Mouse (Mus musculus) brain, adult 2 months (tissue): ENCODE measurements around the gene Lpcat2.

ENCODE experiments used
- DNase-seq: peaks from one replicate; pipeline ENCODE4 v3.0.0; 2011; ENCODE audit warnings: low read depth, low spot score

Lpcat2 gene

DNA sequence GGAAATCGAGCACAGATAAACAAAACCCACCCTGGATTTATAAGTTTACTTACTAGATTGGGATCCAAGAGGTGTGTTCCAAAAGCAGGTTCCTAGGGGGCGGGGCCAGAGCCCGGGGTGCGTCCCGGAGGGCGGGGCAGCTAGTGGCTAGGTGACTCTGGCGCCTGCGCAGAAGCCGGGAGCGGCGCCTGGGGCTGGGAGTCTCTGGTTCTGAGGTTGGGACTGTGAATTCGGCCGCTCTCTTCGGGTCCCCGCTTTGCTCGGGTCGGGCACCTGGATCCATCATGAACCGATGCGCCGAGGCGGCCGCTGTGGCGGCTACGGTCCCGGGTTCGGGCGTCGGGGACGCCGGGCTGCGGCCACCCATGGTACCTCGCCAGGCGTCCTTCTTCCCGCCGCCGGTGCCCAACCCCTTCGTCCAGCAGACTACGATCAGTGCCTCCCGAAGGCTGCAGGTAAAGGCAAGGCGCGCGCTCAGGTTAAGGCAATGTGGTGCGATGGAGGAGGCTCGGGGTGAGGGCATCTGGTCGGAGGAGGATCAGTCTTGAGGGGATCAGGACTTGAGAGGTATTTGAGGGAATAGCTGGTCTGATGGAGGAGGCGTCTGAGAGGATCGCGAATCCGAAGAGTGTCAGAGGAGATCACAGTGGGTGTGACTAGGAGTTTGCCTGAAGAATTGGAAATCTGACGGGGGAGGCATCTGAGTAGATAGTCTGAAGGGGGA is at the start of gene Lpcat2:
Gene Lpcat2 (plus strand): TSS at position 169 of the 724 bp plus-strand sequence.
- DNase-seq = peak; percentile 76

- DNase-seq = no peak
Observed at GRCm38 (mm10) chr8:92812773-92813172, 42.4 kb upstream of the Lpcat2 start.

DNA sequence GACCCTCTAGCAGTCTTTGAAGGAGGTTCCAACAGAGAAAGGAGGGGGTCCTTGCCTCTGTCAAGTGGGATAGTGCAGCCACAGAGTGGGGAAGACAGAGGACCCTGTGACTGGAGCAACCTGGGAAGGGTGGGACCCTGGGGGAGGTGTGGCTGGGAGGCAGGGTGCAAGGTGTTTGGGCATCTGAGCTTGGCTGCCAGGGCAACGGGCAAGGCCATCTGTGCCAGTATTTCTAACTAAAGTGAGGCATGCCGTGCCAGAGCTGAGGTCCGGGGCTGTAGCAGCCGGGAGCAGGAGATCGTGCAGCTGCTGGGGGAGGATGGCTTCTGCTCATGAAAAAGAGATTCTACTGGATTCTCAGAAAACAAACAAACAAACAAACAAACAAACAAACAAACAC is 39.5 kb upstream of the Lpcat2 start:
- no peak for DNase-seq

- peak; percentile 92 for DNase-seq
Observed at GRCm38 (mm10) chr8:92817928-92818818, 37.0 kb upstream of the Lpcat2 start.

GRCm38 (mm10) chr8:92821151-92821550 is 34.0 kb upstream of the Lpcat2 start:
- no peak for DNase-seq

GRCm38 (mm10) chr8:92822386-92822785 is 32.8 kb upstream of the Lpcat2 start:
- DNase-seq = no peak

DNA sequence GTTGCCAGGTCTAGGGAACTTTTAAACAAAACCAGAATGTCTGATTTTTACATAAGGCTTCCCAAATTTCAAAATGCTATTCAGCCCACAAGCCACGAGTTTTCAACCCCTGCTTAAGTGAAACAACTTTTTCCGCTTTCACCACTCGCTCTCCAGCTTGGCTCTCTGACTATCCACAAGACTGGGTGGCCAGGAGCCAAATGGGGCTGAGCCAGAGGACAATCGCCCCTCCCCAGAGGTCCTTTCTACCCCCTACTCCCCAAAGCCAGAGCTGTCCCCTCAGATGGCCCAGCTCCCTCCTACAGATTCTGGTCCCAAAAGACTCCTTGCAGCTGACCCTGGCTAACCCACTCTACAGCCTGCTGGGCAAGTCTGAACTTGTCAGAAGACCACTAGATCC is 29.1 kb upstream of the Lpcat2 start:
- no peak for DNase-seq

DNA sequence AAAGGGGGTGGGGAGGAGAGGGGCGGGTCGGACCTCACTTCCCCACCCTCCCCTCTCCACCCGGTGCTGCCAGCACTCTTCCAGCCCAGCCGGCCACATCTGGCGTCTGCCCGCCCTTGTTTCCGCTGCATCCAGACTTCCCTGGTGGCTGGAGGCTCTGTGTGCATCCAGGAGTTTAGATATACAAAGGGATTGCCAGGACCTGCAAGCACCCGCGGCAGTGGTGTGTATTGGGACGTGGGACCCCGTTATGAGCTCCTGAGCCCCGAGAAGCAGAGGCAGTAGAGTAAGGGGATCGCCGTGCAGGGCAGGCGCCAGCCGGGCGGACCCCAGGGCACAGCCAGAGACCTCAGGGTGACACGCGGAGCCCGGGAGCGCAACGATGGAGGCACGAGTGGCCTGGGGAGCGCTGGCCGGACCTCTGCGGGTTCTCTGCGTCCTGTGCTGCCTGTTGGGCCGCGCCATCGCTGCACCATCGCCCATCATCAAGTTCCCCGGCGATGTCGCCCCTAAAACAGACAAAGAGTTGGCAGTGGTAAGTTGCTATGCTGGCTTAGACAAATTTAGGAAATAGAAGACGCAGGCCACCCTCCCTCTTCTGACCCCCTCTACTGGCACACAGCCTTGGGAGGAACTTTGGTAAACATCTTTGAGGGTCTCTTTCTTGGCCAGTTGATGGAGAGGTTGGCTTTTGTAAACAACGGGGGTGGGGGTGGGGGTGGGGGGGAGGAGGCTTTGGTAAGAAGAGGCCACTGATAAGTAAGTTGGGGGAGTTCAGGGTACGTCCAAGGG is 27.7 kb upstream of the Lpcat2 start, which contains the start of gene Mmp2:
Gene Mmp2 (plus strand): TSS at position 49 of the 792 bp plus-strand sequence.
- no peak for DNase-seq

- no peak for DNase-seq
Observed at GRCm38 (mm10) chr8:92828251-92828743, 26.8 kb upstream of the Lpcat2 start.

DNA sequence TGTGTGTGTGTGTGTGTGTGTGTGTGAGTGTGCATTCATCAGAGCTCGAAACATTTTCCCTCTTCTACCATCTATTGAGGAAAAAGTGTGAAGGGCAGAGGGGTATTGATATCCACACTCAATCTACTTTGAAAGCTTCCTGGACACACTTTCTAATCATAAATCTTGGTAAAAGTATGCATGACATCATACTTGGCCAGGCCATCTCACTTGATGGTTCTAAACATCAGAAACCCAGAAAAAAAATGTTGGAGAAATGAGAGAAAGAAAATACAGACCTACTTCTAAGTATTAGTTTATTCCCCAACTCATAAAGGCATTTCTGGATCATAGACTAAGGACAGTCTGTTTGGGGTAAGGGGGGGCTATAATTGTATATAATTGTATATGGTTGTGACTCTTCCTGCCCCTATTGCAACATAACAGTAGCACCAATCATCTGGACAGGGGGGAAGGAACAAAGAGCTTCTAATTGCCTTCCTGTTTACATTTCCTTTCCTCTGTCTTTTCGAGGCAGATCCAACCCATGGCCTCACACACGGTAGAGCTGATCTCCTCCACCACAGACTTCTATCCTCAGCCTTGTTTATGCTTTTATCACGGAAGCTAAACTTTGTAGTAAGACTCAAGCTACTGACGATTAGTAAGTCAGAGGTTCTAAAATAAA is 20.9 kb upstream of the Lpcat2 start:
- no peak for DNase-seq

- DNase-seq = no peak
Observed at GRCm38 (mm10) chr8:92834786-92835500, 20.2 kb upstream of the Lpcat2 start.

- DNase-seq = no peak
Observed at GRCm38 (mm10) chr8:92835901-92836300, 19.2 kb upstream of the Lpcat2 start.

GRCm38 (mm10) chr8:92838616-92839015 is 16.5 kb upstream of the Lpcat2 start:
- DNase-seq = no peak

- DNase-seq = no peak
Observed at GRCm38 (mm10) chr8:92839161-92839560, 16.0 kb upstream of the Lpcat2 start.

DNA sequence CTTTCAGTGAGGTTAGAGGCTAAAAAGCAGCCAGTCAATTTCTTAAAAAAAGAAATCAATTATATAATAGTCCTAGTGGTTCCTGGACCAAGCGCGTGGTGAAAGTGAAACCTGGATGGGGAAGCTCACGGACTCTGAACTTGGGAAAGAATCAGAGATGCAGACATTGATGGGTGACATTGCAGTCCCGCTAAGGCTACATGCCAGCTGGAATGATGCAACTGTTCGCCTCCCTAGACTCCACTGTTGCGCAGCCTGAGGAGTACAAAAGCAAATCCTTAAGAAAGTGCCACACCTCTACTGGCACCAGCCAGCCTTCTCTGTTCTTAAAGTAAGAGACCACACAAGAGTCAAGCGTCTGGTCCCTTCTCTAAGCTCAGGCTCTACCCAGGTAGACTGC is 15.3 kb upstream of the Lpcat2 start:
- DNase-seq = peak; percentile 18

DNA sequence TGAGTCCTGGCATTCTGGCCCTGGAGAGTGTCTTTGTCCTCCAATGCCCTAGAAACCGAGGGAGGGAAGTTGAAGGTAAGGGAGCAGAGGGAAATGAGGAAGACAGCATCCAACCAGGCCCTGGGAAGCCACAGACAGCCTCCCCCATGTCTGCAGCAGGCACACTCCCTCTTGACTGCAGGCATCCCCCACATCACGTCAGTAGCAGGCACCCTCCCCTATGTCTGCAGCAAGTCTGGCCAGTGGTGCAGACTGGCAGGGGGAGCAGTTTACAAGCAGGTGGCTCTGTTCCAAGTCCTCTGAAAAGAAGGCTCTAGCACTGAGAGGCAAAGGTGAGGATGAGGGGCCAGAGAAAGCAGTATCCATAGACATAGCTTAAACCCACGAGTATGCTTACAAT is 8.5 kb upstream of the Lpcat2 start:
- DNase-seq = peak; percentile 53

- DNase-seq = peak; percentile 20
Observed at GRCm38 (mm10) chr8:92847299-92847698, 7.8 kb upstream of the Lpcat2 start.

DNA sequence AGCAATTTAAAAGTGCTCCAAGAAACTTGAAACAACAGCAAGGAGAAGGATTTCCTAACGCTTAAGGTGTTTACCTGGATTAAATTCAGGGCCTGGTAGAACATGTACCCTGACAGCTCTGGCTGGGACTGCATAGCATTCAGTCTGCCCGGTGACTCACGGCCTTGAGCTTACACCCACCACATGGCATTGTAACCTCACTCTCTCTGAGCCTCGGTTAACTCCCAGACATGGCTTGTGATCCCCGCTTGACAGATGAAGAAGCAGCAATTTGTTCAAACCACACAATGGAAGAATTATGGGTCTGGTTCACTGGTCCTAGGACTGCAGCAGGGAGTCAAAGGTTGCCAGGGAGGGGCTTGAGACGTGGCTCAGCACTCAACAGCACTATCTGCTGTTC is 5.9 kb upstream of the Lpcat2 start:
- DNase-seq = peak; percentile 54

GRCm38 (mm10) chr8:92850239-92850638 is 4.9 kb upstream of the Lpcat2 start:
- DNase-seq = peak; percentile 94

GRCm38 (mm10) chr8:92851381-92851780 is 3.8 kb upstream of the Lpcat2 start:
- no peak for DNase-seq
